Mouse (Mus musculus) erythroblast, embryonic 14.5 days (primary cell): ENCODE results near the gene Lpcat3. TPM values are rescaled to one million over a fixed set of nuclear protein-coding genes. Genes with fewer than 3 reads are reported as not detected.
A peak's percentile ranks its signal among the peaks of the same experiment; 100 is the strongest.

ENCODE experiments used
- H3K27me3 ChIP-seq: 2 replicates; pipeline ENCODE4 v1.6.1; 2012; ENCODE audit warnings: inconsistent platforms; ENCODE audit not compliant: control insufficient read depth
- H3K36me3 ChIP-seq: 2 replicates; pipeline ENCODE4 v1.6.1; 2012; ENCODE audit warnings: mild to moderate bottlenecking, inconsistent platforms; ENCODE audit not compliant: control insufficient read depth
- H3K4me1 ChIP-seq: 2 replicates; pipeline ENCODE4 v1.6.1; 2012; ENCODE audit warnings: inconsistent platforms; ENCODE audit not compliant: control insufficient read depth
- H3K4me3 ChIP-seq: replicated peaks from 2 replicates; pipeline ENCODE3; 2012; ENCODE audit warnings: moderate library complexity, mild to moderate bottlenecking, inconsistent platforms
- H3K9me3 ChIP-seq: 2 replicates; pipeline ENCODE4 v1.6.1; 2012; ENCODE audit warnings: low read length, inconsistent platforms, mixed read lengths; ENCODE audit not compliant: control insufficient read depth
- GATA1 ChIP-seq: IDR thresholded peaks from 2 replicates; pipeline ENCODE4 v1.6.1; 2012; ENCODE audit warnings: low read length, inconsistent platforms, mixed read lengths
- TAL1 ChIP-seq: IDR thresholded peaks from 3 replicates; pipeline ENCODE4 v1.6.1; 2012; ENCODE audit warnings: low read length, inconsistent platforms, mixed read lengths
- polyA plus RNA-seq: library from polyadenylated mRNA; stranded (reverse); fragments of >175 nt; gene quantifications from 2 replicates; pipeline ENCODE4 v1.2.3, GENCODE M21; 2012

Lpcat3 gene
- polyA plus RNA-seq, 1 experiment = 15.9 TPM

DNA sequence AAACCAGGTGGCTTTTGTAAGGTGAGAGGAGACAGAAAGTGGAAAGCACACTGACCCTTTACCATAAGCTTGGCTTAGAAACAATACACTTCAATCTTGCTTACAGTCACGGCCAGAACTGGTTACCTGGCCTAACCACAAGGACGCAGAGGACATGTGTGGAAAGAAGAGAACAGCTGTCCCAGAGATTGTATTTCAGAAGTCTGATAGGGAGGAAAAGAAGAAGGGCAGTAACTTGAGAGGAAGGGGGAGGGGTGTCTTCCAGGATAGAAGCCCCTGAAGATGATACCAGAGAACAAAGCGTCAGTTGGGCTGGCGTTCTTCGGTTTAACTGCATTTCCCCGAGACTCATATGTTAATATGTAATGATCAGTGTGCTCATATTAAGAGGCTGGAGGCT is 6.9 kb upstream of the Lpcat3 start:
- H3K4me3 ChIP-seq = no peak overlapping the region
- no peaks in the 10 kb centered on the region for H3K27me3 ChIP-seq
- no peaks in the 10 kb centered on the region for H3K36me3 ChIP-seq
- no peak for TF ChIP-seq TAL1
- TF ChIP-seq GATA1 = no peak
- H3K9me3 ChIP-seq = peaks cover 6% of the 10 kb centered on the region
- peaks cover 19% of the 10 kb centered on the region for H3K4me1 ChIP-seq

DNA sequence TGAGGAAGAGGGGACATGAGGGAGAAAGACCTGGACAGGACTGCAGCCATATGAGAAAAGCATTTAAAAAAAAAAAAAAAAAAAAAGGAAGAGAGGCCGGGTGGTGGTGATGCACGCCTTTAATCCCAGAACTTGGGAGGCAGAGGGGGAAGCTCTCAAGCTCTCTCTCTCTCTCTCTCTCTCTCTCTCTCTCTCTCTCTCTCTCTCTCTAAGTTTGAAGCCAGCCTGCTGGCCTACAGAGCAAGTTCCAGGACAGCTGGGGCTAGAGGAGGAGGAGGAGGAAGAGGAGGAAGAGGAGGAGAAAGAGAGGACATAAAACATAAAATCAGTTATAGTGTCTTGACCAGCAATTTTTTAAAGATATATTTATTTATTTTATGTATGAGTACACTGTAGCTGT is 4.8 kb upstream of the Lpcat3 start:
- Histone ChIP-seq H3K4me1 (peaks cover 30% of the 10 kb centered on the region), H3K36me3 (no peaks in the 10 kb centered on the region), H3K27me3 (no peaks in the 10 kb centered on the region), H3K4me3 (no peak overlapping the region), H3K9me3 (peaks cover 4% of the 10 kb centered on the region)
- TF ChIP-seq TAL1 = no peak

DNA sequence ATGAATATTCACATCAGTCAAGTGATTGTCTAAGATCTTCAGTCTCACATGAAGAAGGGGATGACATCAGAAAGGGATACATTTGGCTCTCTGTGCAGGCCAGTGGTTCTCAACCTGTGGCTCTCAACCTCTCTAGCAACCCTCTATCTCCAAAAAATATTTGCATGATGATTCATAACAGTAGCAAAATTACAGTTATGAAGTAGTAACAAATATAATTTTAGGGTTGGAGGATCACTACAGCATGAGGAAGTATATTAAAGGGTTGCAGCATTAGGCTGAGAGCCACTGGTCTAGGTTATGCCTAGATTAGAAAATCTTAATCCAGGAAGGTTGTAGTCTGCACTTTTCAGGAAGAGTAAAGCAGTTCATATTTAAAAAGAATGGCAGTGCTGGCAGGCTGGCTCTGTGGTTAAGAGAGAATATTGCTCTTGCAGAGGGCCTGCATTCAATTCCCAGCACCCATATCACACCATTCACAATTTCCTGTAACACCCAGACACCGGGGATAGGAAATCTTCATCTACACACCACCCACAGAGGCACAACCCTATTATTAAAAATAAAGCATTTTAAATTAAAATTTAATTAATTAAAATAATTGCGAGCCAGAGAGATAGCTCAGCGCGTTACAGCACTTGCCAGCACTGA is 1.5 kb upstream of the Lpcat3 start:
- Histone ChIP-seq H3K4me3 (no peak overlapping the region), H3K27me3 (no peaks in the 10 kb centered on the region), H3K9me3 (no peaks in the 10 kb centered on the region), H3K4me1 (peaks cover 48% of the 10 kb centered on the region), H3K36me3 (peaks cover 16% of the 10 kb centered on the region)
- no peak for TF ChIP-seq TAL1
- no peak for TF ChIP-seq GATA1

DNA sequence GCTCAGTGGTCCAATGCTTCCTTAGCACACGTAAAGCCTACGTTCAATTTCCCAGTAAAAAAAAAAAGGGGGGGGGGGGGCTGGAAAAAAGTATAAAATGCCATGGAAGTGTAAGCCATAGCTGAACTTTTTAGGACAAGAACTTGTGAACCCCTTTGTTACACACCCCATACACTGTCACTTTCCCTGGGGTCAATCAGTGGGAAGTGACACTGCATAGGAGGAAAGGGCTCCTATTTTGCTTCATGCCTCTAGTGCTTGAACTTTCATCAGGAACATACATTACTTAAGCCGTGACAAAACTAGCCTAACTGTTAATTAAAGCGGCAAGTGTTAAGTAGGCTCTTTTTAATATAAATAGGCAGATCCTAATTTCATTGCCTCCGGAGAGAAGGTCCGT is 832 bp upstream of the Lpcat3 start:
- Histone ChIP-seq H3K27me3 (no peaks in the 10 kb centered on the region), H3K9me3 (no peaks in the 10 kb centered on the region)
- TF ChIP-seq TAL1 (no peak), GATA1 (no peak)

DNA sequence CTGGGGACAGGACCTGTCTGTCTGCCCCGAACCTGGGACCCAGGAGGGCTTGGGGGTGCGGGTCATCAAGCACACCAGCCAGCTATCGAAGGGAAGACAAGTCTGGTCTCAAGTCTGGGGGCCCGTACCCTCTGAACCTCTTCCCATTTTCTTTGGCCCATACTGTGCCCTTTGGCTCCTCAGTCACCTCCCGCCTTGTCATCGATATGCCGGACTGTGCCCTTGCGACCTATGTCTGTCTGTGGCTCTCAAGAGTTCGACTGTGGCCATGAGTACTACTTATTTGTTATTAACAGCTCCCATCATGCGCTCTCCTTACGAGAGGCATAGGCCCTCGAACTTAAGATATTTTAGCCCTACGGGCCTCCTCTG is 583 bp downstream of the Lpcat3 start:
- H3K36me3 ChIP-seq = peaks cover 36% of the 10 kb centered on the region
- peaks cover 63% of the 10 kb centered on the region for H3K4me1 ChIP-seq
- H3K9me3 ChIP-seq = no peaks in the 10 kb centered on the region
- H3K4me3 ChIP-seq = peak overlapping the region; percentile 100
- TF ChIP-seq TAL1 = no peak
- no peaks in the 10 kb centered on the region for H3K27me3 ChIP-seq

More for the DNA sequence above, 832 bp upstream of the Lpcat3 start:
- Histone ChIP-seq H3K36me3 (peaks cover 23% of the 10 kb centered on the region), H3K4me3 (peak overlapping the region; percentile 100), H3K4me1 (peaks cover 55% of the 10 kb centered on the region)

DNA sequence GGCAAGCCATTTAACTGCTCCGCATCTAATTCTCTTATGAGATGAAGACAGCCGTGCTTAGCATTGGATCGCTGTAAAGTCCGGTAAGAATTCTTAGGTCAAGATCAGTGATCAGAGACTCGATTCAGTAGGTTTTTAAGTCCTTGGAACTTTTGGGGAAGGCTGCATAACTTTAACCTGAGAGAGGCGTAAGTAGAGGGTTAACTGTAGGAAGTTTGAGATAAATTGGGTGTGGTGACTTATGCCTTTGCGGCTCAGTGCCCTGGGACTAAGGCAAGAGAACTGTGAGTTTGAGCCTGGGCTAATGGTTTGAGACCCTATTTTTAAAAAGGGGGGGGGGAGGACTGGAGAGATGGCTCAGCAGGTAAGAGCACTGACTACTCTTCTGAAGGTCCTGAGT is 1.4 kb downstream of the Lpcat3 start:
- peak overlapping the region; percentile 100 for H3K4me3 ChIP-seq
- H3K36me3 ChIP-seq = peaks cover 45% of the 10 kb centered on the region
- no peaks in the 10 kb centered on the region for H3K27me3 ChIP-seq
- peaks cover 66% of the 10 kb centered on the region for H3K4me1 ChIP-seq
- TF ChIP-seq GATA1 (no peak), TAL1 (no peak)
- no peaks in the 10 kb centered on the region for H3K9me3 ChIP-seq

DNA sequence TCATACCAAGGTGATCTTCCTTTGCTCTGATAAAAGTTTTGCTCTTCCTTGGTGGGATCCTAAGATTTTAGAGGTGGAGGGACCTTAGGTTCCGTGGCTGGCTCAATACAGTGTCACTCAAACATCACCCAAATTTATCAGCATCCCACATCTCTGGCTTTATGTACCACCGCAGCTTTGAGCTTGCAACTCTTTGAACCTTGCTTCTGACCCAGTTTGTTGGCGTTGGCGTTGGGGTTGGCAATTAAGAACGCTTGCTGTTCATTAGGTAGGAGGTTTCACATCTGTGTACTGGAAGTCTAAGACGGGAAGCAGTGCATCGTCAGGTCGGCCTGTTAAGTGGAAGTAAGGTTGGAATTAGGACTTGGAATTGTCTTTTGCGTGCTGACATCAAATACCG is 2.2 kb downstream of the Lpcat3 start:
- H3K4me3 ChIP-seq = peak overlapping the region; percentile 100
- H3K4me1 ChIP-seq = peaks cover 67% of the 10 kb centered on the region
- TF ChIP-seq TAL1 = no peak
- TF ChIP-seq GATA1 = peak; percentile 42; the same call in 1 of the 2 replicates

DNA sequence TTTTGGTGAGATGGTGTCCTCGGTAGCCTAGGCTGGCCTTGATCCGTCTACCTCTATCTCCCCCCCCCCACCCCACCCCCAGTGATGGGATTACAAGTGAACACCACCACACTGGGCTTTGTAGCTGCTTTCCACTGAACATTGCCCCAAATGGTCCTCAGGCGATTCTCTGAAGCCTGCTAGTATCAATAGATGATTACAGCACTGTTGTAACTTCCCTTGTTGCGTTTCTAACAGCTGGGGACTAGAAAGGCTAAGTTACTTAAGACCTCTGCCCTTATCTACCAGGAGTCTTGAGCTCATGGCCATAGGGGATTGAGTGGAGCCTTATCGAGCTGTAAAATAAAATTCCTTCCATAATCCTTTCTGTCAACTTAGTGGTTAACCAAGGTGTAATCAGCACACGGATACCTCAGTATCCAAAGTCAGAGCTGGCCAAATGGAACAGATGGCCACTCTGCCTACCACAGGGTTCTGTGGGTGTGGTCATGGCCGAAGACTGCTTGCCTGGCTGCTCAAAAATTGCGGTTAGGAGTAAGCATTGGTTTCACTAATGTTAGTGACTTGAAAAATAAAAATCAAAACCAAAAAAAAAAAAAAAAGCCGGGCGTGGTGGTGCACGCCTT is 6.5 kb downstream of the Lpcat3 start:
- no peaks in the 10 kb centered on the region for H3K9me3 ChIP-seq
- peaks cover 91% of the 10 kb centered on the region for H3K36me3 ChIP-seq
- H3K27me3 ChIP-seq = no peaks in the 10 kb centered on the region
- H3K4me3 ChIP-seq = no peak overlapping the region
- TF ChIP-seq TAL1 (no peak), GATA1 (no peak)
- H3K4me1 ChIP-seq = peaks cover 76% of the 10 kb centered on the region

More for the DNA sequence above, 2.2 kb downstream of the Lpcat3 start:
- Histone ChIP-seq H3K9me3 (no peaks in the 10 kb centered on the region), H3K27me3 (no peaks in the 10 kb centered on the region), H3K36me3 (peaks cover 50% of the 10 kb centered on the region)

DNA sequence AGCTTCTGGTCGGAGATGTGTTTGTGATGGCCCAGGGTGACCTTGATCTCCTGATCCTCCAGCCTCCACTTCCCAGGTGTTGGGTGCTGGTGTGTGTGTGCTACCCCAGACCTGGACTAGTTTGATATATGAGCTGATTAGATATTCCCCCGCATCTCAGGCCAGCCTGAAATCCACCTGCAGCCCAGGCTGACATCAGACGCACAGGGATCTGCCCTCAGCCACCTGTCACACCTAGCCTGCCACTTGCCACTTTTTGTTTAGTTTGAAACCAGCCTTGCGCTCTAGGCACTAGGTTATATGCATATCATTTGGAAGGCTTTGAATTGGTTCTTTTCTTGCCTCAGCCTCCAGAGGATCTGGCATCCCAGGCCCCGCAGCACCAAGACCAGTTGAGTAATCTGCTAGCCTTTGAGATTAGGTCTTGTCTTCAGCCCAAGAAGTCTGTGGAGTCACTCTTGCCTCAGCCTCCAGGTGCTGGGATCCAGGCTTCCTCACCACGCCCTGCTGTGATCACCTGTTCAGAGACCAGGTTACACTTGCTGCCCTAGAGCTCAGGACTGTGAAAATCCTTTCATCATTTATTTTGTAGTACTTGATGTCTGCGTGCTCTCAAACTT is 7.6 kb downstream of the Lpcat3 start:
- peaks cover 72% of the 10 kb centered on the region for H3K4me1 ChIP-seq
- no peaks in the 10 kb centered on the region for H3K9me3 ChIP-seq
- no peak overlapping the region for H3K4me3 ChIP-seq
- peaks cover 95% of the 10 kb centered on the region for H3K36me3 ChIP-seq
- no peaks in the 10 kb centered on the region for H3K27me3 ChIP-seq
- no peak for TF ChIP-seq GATA1
- TF ChIP-seq TAL1 = no peak

DNA sequence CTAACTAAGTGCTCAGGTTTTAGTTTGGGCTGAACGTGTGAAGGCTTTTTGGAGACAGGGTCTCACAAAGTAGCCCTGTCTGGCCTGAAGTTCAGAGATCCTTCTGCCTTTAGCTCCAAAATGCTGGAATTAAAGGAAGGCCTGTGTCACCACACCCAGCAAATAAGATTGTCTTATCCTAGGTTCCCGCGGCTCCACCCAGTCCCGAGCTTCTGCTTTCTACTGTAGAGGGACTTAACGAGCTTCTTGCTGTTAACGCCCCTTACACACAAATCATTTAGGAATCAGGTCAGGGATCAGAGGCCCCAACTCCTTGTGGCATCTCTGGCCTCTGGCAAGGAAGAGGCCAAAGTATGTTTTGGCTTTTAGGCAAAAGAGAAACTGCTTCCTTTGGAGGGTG is 9.3 kb downstream of the Lpcat3 start:
- H3K36me3 ChIP-seq = peaks cover 93% of the 10 kb centered on the region
- no peak for TF ChIP-seq GATA1
- no peak for TF ChIP-seq TAL1
- H3K9me3 ChIP-seq = no peaks in the 10 kb centered on the region
- no peaks in the 10 kb centered on the region for H3K27me3 ChIP-seq
- H3K4me1 ChIP-seq = peaks cover 69% of the 10 kb centered on the region
- H3K4me3 ChIP-seq = no peak overlapping the region
